Mouse (Mus musculus) thymus, adult 2 months (tissue): ENCODE data around the gene Bpnt1.

ENCODE experiments used
- CTCF ChIP-seq: fragments of 200-500 bp; IDR thresholded peaks from 2 replicates; pipeline ENCODE4 v1.5.1; 2012; ENCODE audit warnings: mild to moderate bottlenecking, control low read depth, low read length, moderate library complexity, borderline replicate concordance; ENCODE audit not compliant: control insufficient read depth, poor library complexity, insufficient read depth; ENCODE audit errors: extremely low read depth
- POLR2A ChIP-seq: fragments of 200-500 bp; IDR thresholded peaks from 2 replicates; pipeline ENCODE4 v1.6.1; 2012; ENCODE audit warnings: mild to moderate bottlenecking, low read length, control low read depth, moderate library complexity; ENCODE audit not compliant: control insufficient read depth, poor library complexity, insufficient read depth; ENCODE audit errors: extremely low read depth

- TF ChIP-seq CTCF, result no peak
- no peak for TF ChIP-seq POLR2A
These were observed 17.4 kb upstream of the Bpnt1 start for GRCm38 (mm10) chr1:185314546-185314945.
